Mouse (Mus musculus) layer of hippocampus, adult 8-10 months (tissue): ENCODE data around the gene Vasn. TPM values are rescaled to one million over a fixed set of nuclear protein-coding genes. Genes with fewer than 3 reads are reported as not detected.

Experiments used
- DNase-seq, 2 experiments: peaks; one replicate each; pipeline ENCODE4 v3.0.0; 2022; ENCODE audit warnings: low spot score in 2 of 2
- total RNA-seq, 4 experiments: library from RNA; stranded (reverse); gene quantifications; 2 replicates each; pipeline ENCODE4 v1.2.4; 2022

Vasn gene
- total RNA-seq, 4 experiments from 2014 or later, result 4.8 to 10.2 (median 6.7) TPM

- DNase-seq, result no peak
Measured at GRCm38 (mm10) chr16:4606431-4607084, 33.2 kb upstream of the Vasn start.

GRCm38 (mm10) chr16:4607818-4608531 lies 31.8 kb upstream of the Vasn start:
- DNase-seq, result peak; percentile 61 to 82

GRCm38 (mm10) chr16:4608532-4609059 lies 31.1 kb upstream of the Vasn start:
- DNase-seq, result no peak

DNA sequence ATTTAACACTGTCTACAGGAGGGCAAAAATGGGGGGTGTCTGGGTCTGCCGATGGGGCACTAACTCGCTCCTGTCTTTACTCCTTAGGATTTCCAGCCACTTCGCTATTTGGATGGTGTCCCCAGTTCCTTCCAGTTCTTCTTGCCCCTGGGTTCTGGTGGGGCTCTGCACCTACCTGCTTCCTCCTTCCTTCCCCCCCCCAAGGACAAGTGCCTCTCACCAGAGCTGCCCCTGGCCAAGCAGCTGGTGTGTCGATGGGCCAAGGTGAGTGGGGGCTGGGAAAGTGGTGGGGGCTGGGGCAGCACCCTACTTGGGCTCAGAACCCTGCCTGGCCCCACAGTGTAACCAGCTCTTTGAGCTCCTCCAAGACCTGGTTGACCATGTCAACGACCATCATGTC lies 28.5 kb upstream of the Vasn start:
- DNase-seq, result no peak

DNA sequence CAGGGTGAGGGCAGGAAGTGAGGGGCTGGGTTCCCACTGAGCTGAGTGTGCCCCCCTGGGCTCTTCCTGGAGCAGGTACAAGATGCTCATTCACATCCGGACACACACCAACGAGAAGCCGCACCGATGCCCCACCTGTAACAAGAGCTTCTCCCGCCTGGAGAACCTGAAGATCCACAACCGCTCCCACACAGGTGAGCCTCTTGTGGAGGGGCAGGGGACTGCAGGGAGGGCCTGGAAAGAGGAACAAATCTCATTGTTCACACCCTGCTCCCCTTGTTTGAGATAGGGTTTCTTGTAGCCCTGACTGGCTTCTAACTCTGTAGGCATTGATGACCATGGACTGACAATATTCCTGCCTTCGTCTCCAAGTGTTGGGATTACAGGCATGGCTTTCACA lies 28.1 kb upstream of the Vasn start:
- DNase-seq, result no peak

GRCm38 (mm10) chr16:4613736-4614135 lies 26.0 kb upstream of the Vasn start:
- no peak for DNase-seq

GRCm38 (mm10) chr16:4614639-4615038 lies 25.1 kb upstream of the Vasn start:
- DNase-seq, result no peak

DNA sequence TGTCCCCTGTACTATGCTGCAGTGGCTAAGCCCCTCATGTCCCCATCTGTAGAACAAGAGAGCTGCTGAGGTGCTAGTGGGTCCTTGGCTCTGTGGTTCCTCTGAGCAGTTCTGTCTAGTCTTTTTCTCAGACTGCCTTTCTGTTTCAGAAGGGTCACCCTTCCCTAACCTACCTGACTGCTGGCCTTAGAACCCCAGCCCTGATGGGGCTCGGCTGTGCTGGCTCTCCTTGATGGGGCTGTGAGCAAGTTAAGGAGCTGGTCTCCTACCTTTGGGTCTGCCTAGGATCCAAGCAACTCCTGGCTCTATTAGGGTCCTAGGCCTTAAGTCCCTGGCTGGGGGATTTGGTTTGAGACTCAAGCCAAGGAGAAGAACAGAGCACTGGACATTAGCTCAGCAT lies 24.4 kb upstream of the Vasn start:
- no peak for DNase-seq

DNA sequence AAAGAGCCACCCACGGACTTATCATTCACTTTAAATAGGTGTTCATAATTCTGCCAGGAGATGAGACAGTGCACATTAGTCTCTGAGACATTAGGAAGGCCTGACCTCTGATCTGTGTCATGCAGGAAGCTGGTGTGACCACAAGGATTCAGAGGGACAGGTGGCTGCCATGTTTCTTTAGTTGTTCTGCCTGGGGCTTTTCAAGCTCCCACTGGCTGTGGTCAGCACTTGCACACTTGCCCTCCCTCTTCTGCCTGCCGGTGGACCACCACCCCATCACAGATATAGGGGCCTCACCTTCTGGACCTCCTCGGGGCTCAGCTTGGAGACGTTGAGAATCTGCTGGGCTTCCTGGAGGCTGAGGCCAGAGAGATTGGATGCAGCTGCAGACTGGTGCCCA lies 22.9 kb upstream of the Vasn start:
- no peak for DNase-seq

GRCm38 (mm10) chr16:4624074-4624473 lies 15.7 kb upstream of the Vasn start:
- DNase-seq, result no peak

GRCm38 (mm10) chr16:4624481-4625110 lies 15.1 kb upstream of the Vasn start, which contains the start of gene Pam16:
Gene Pam16 (minus strand): TSS chr16:4624988.
- DNase-seq, result peak; percentile 90

DNA sequence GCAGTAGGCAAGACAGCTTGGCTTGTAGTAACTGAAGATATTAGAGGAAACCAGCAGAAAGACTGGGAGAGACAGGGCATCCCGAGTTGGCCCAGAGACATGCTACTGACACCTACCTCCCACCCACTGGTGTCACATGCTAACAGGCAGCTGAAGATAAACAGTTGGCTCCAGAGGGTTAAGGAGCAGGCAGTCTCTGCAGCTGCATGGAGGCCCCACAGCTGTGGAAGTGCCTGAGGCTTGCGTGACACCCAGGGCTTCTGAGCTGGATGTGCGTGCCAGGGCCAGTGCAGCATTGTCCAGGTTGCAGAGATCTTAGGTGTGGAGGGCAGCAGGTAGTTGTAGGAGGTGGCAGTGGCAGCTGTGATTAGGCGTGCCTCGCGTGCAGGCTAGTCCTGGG lies 12.6 kb upstream of the Vasn start:
- no peak for DNase-seq

- no peak for DNase-seq
Measured at GRCm38 (mm10) chr16:4628898-4629419, 10.8 kb upstream of the Vasn start.

DNA sequence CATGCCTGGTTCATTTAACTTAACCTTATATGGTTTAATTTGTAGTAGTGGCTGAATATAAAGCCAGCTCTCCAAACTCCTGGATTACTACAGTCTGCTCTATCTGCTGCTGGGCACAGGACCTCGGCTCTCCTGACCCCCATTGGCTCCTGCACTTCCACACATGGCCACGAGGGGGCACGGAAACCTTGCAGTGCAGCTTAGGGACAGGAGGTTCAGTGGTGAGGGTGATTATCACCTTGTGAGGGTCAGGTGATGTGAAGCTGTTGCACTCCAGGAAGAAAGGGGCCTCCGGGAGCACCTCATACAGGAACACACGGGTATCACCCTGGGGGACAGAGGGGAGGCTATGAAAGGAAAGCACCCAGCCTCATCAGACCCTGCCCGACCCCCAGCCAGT lies 9.8 kb upstream of the Vasn start:
- DNase-seq, result peak; percentile 59 to 73

DNA sequence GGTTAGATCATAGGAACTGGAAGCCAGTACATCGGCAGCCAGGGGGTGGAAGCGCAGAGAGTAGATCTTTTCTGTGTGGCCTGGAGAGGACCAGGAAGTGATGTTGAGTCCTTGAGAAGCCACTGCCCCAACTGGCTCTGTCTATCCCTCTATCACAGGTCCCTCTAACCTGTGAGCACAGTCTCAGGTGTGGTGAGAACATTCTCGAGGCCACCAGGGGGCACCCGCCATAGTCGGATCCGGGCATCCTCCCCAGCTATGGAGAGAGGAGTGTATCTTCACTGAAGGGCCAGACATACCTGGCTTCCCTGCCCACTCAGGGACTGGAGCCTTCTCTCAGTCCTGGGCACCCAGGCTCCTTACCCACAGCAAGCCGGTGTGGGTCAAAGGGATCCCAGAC lies 7.7 kb upstream of the Vasn start:
- no peak for DNase-seq

DNA sequence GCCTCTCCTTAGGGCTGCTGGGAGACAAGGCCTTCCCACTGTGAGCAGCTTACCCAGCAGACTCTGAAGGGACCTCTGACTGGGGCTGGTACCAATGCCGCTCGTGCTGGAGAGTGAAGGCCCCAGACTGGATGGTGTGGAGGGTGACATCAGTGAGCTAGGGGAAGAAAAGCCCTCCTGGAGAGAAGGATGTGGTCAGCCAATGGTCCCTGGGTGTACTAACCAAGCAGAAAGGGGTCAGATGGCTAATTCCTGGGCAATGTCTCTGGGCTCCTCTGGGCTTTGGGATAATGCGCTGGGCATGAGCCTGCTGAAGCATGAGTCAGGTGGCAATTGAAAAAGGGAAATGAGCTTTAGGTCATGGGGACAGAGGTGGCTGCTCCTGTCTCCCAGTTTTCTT lies 6.1 kb upstream of the Vasn start:
- DNase-seq, result no peak

GRCm38 (mm10) chr16:4634681-4635080 lies 5.1 kb upstream of the Vasn start:
- DNase-seq, result no peak

DNA sequence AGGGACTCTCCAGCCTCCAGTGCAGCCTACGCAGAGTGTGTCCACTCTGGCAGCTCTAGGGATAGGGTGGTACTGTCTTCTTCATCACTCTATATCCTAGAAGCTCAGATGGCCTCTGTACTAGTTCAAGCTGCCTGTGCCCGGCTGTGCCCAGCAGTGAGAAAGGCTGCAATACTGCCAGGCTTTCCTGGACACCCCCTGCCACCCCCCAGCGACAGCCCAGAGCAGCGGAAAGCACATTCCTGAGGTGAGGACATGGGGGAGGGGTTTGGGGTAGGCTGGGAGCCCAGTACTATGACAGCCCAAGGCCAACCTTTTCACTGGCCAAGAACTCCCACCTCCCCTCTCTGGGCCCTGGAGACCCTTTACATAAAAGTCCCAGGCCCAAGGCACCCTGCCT lies 4.0 kb upstream of the Vasn start:
- no peak for DNase-seq

DNA sequence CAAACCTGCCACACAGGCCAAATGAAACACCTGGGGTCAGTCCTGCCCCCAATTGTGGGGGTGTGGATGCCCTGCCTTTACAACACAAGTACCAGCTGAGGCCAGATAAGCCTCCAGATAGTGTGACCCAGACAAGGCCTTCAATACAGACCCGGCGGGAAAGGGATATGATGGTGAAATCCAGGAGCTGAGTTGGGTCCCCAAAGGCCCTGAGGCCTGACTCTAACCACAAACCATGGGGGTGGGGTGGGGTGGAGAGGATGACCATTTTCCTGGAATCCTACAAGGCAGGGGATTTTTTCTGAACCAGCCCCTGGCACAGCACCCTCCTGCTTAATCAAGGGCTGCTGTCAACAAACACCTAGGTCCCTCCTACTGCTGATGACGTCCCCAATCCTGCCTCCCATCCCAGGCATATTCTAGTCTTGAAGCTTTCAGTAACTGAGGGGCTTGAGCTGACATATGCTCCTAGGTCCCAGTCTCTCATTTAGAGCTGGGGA lies 800 bp upstream of the Vasn start:
- no peak for DNase-seq

- DNase-seq, result no peak
Measured at GRCm38 (mm10) chr16:4640267-4641005, 695 bp downstream of the Vasn start.

GRCm38 (mm10) chr16:4641119-4641838 lies 1.5 kb downstream of the Vasn start:
- no peak for DNase-seq
